ENCODE assay signal across 8 mouse cellular contexts in the genomic region with DNA sequence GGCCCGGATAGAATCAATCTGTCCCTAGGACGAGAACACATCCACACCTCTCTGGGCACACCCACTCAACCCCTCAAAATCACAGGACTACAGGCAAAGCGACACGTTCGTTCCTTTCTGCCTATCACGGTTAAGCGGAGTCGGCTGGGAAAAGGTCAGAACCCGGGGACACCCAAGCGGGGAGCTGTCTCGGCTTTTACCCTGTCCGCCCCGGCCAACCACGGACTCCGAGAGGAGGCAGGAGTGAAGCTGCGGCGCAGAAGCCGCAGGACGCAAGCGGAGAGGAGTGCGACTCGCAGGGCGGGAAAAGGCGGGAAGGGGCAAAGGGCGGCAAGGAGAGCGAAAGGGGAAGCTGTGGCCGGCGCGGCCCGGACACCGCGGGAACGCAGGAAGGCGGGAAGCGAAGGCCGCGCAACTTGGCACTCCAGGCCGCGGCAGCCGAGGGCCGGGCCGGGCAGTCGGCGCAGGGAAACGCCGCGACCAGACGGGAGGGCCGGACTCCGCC. TPM values are rescaled to one million over a fixed set of nuclear protein-coding genes. Genes with fewer than 3 reads are reported as not detected.
DNase-seq lines count a peak whose midpoint lies in the region; ATAC-seq lines count a peak whose summit lies in the region.

No protein-coding gene starts in this region.

- H3K4me2 ChIP-seq in hindbrain, embryonic 12.5 days (replicated peaks), result peak overlapping the region; percentile 96
- peak overlapping the region; percentile 87 for H3K4me2 ChIP-seq in liver, embryonic 15.5 days
- peak overlapping the region; percentile 78 for H3K4me2 ChIP-seq in neural tube, embryonic 14.5 days (ENCODE audit: low read depth, low read length)

- peaks cover 9% of the 10 kb centered on the region for H3K36me3 ChIP-seq in hindbrain, embryonic 12.5 days
- H3K36me3 ChIP-seq in liver, embryonic 15.5 days (replicated peaks), result peaks cover 13% of the 10 kb centered on the region; the same call in 1 of the 2 replicates
- H3K36me3 ChIP-seq in neural tube, embryonic 14.5 days (ENCODE audit: control insufficient read depth, insufficient read depth, low read length), result peaks cover 8% of the 10 kb centered on the region; the same call in 1 of the 2 replicates

- H3K9me3 ChIP-seq in hindbrain, embryonic 12.5 days (replicated peaks), result no peaks in the 10 kb centered on the region
- no peaks in the 10 kb centered on the region for H3K9me3 ChIP-seq in liver, embryonic 15.5 days (replicated peaks)
- H3K9me3 ChIP-seq in neural tube, embryonic 14.5 days (ENCODE audit: control insufficient read depth, low read length), result no peaks in the 10 kb centered on the region

- peak overlapping the region; percentile 64 for H3K27ac ChIP-seq in hindbrain, embryonic 12.5 days
- H3K27ac ChIP-seq in liver, embryonic 15.5 days (replicated peaks), result peak overlapping the region; percentile 93
- H3K27ac ChIP-seq in neural tube, embryonic 14.5 days (ENCODE audit: low read depth, low read length), result peak overlapping the region; percentile 49; the same call in 1 of the 2 replicates

- WGBS in hindbrain, embryonic 12.5 days, result 0% methylated on average over 26 of the region's 50 CpGs
- under 1% methylated on average over 49 of the region's 50 CpGs for WGBS in liver, embryonic 15.5 days (ENCODE audit: insufficient replicate concordance)
- under 1% methylated on average over 50 of the region's 50 CpGs for WGBS in neural tube, embryonic 14.5 days

- H3K4me3 ChIP-seq in hindbrain, embryonic 12.5 days, result peak overlapping the region; percentile 98
- H3K4me3 ChIP-seq in liver, embryonic 15.5 days (replicated peaks), result peak overlapping the region; percentile 96
- peak overlapping the region; percentile 62 for H3K4me3 ChIP-seq in neural tube, embryonic 14.5 days (ENCODE audit: low read depth, low read length)

- peak; percentile 60 for DNase-seq in cerebellum, adult 9-10 months
- peak; percentile 83 for DNase-seq in A20 (ENCODE audit: low read depth, low spot score)
- peak; percentile 46 for DNase-seq in embryo, embryonic 10.5 days (ENCODE audit: low spot score)
- DNase-seq in cerebellum, adult 11 months, result no peak

- peak overlapping the region; percentile 91 for H3K9ac ChIP-seq in hindbrain, embryonic 12.5 days
- peak overlapping the region; percentile 86 for H3K9ac ChIP-seq in liver, embryonic 15.5 days
- peak overlapping the region; percentile 72 for H3K9ac ChIP-seq in neural tube, embryonic 14.5 days (replicated peaks; ENCODE audit: low read depth, low read length)

- H3K4me1 ChIP-seq in hindbrain, embryonic 12.5 days, result peaks cover 27% of the 10 kb centered on the region
- H3K4me1 ChIP-seq in liver, embryonic 15.5 days (replicated peaks), result peaks cover 39% of the 10 kb centered on the region
- H3K4me1 ChIP-seq in neural tube, embryonic 14.5 days (ENCODE audit: control insufficient read depth, insufficient read depth, low read length), result peaks cover 21% of the 10 kb centered on the region

- no peaks in the 10 kb centered on the region for H3K27me3 ChIP-seq in hindbrain, embryonic 12.5 days
- no peaks in the 10 kb centered on the region for H3K27me3 ChIP-seq in liver, embryonic 15.5 days
- no peaks in the 10 kb centered on the region for H3K27me3 ChIP-seq in neural tube, embryonic 14.5 days (ENCODE audit: control insufficient read depth, insufficient read depth, low read length)

- no peak for ATAC-seq in cerebellum, adult (ENCODE audit: insufficient number of reproducible peaks, low FRiP score, low TSS enrichment)
- no peak for ATAC-seq in hindbrain, embryonic 12.5 days (ENCODE audit: low FRiP score)
- ATAC-seq in liver, embryonic 15.5 days (ENCODE audit: insufficient read depth), result peak; percentile 61
- ATAC-seq in neural tube, embryonic 14.5 days (ENCODE audit: low read depth), result peak; percentile 68

RNA-seq across cellular contexts. Expression of a gene that starts 5.6 kb away (rescaled TPM):
- polyA plus RNA-seq in hindbrain, embryonic 12.5 days (2016; fragmentation: Nextera tagmentation; extraction: Ambion mirVana), result 67.9 and 70.8 TPM in 2 replicates
- 36.7 and 37.1 TPM in 2 replicates for polyA plus RNA-seq in liver, embryonic 15.5 days (2015; fragmentation: Nextera tagmentation; extraction: Ambion mirVana)
- polyA plus RNA-seq in neural tube, embryonic 14.5 days (2014; fragmentation: Nextera tagmentation; extraction: Ambion mirVana), result 78.9 and 79.3 TPM in 2 replicates

RNA-seq across cellular contexts. Expression of a gene that starts 19.4 kb away (rescaled TPM):
- 68.7 and 70.1 TPM in 2 replicates for polyA plus RNA-seq in hindbrain, embryonic 12.5 days (2016; fragmentation: Nextera tagmentation; extraction: Ambion mirVana)
- 0.10 and 0.21 TPM in 2 replicates for polyA plus RNA-seq in liver, embryonic 15.5 days (2015; fragmentation: Nextera tagmentation; extraction: Ambion mirVana)
- 115 and 129 TPM in 2 replicates for polyA plus RNA-seq in neural tube, embryonic 14.5 days (2014; fragmentation: Nextera tagmentation; extraction: Ambion mirVana)

RNA-seq across cellular contexts. Expression of a gene that starts 21.1 kb away (rescaled TPM):
- polyA plus RNA-seq in hindbrain, embryonic 12.5 days (2016; fragmentation: Nextera tagmentation; extraction: Ambion mirVana), result 0.76 and 1.2 TPM in 2 replicates
- 0.21 and 0.23 TPM in 2 replicates for polyA plus RNA-seq in liver, embryonic 15.5 days (2015; fragmentation: Nextera tagmentation; extraction: Ambion mirVana)
- polyA plus RNA-seq in neural tube, embryonic 14.5 days (2014; fragmentation: Nextera tagmentation; extraction: Ambion mirVana), result 0.20 and 0.21 TPM in 2 replicates

RNA-seq across cellular contexts. Expression of a gene that starts 53.5 kb away (rescaled TPM):
- 13.0 and 13.1 TPM in 2 replicates for polyA plus RNA-seq in hindbrain, embryonic 12.5 days (2016; fragmentation: Nextera tagmentation; extraction: Ambion mirVana)
- polyA plus RNA-seq in liver, embryonic 15.5 days (2015; fragmentation: Nextera tagmentation; extraction: Ambion mirVana), result 3.8 and 4.6 TPM in 2 replicates
- 16.2 and 18.8 TPM in 2 replicates for polyA plus RNA-seq in neural tube, embryonic 14.5 days (2014; fragmentation: Nextera tagmentation; extraction: Ambion mirVana)

Comparison
In these comparisons a context has a peak if more than half of its experiments do, and no peak if none do; other contexts are left out.
1. ATAC-seq: peak in liver, embryonic 15.5 days (single experiment) and neural tube, embryonic 14.5 days (single experiment); none in cerebellum, adult (single experiment) and hindbrain, embryonic 12.5 days (single experiment).
2. RNA of a gene that starts 19.4 kb away (polyA plus RNA-seq): 115 to 129 TPM in neural tube, embryonic 14.5 days and 68.7 to 70.1 TPM in hindbrain, embryonic 12.5 days; 0.10 to 0.21 TPM in liver, embryonic 15.5 days; every median in the first group is over 10 times any median in the second.
3. Peak in every context shown above with its lines, with median percentiles within 50 percentile points of each other: H3K27ac ChIP-seq, H3K4me2 ChIP-seq, H3K4me3 ChIP-seq and H3K9ac ChIP-seq.